Mouse (Mus musculus) kidney, postnatal 25 days (tissue): Measurements from ENCODE around the gene Serpina1a.
A peak's percentile ranks its signal among the peaks of the same experiment; 100 is the strongest.
"Not testable (repeated sequence)": the region's sequence is repeated elsewhere in the genome, so short reads cannot be mapped to it uniquely, and the experiment has no call there.

Experiments
- DNase-seq, 2 experiments: peaks; one replicate each; pipeline ENCODE4 v3.0.0; 2021; ENCODE audit warnings: mixed read lengths in 2 of 2

Serpina1a gene

GRCm38 (mm10) chr12:103863101-103863974 lies at the start of gene Serpina1a:
Gene Serpina1a (minus strand): TSS chr12:103863562.
- DNase-seq: not testable (repeated sequence)

- DNase-seq: peak; percentile 34 to 53
These were observed 45.8 kb upstream of the Serpina1a start for GRCm38 (mm10) chr12:103909181-103909580.

- DNase-seq: not testable (repeated sequence)
These were observed 44.4 kb upstream of the Serpina1a start for GRCm38 (mm10) chr12:103907746-103908145.

- DNase-seq: not testable (repeated sequence)
These were observed 41.5 kb upstream of the Serpina1a start, which contains the start of gene Serpina1c for GRCm38 (mm10) chr12:103904837-103905340. Gene Serpina1c (minus strand): TSS chr12:103904887.

GRCm38 (mm10) chr12:103901929-103902328 lies 38.6 kb upstream of the Serpina1a start:
- DNase-seq: not testable (repeated sequence)

- DNase-seq: not testable (repeated sequence)
These were observed 3.5 kb upstream of the Serpina1a start for GRCm38 (mm10) chr12:103866873-103867272.

- peak in 1 of 2 experiments; percentile 39 for DNase-seq
These were observed 2.4 kb downstream of the Serpina1a start for GRCm38 (mm10) chr12:103860976-103861375.

- peak in 1 of 2 experiments; percentile 55 for DNase-seq
These were observed 2.8 kb downstream of the Serpina1a start for GRCm38 (mm10) chr12:103860571-103860970.

- DNase-seq: not testable (repeated sequence)
These were observed 3.8 kb downstream of the Serpina1a start for GRCm38 (mm10) chr12:103859584-103859983.

GRCm38 (mm10) chr12:103853032-103853431 lies 10.3 kb downstream of the Serpina1a start:
- DNase-seq: not testable (repeated sequence)

GRCm38 (mm10) chr12:103830273-103830672 lies 33.1 kb downstream of the Serpina1a start, which contains the start of gene Serpina1b:
Gene Serpina1b (minus strand): TSS chr12:103830373.
- not testable (repeated sequence) for DNase-seq

GRCm38 (mm10) chr12:103827661-103828372 lies 35.5 kb downstream of the Serpina1a start:
- DNase-seq: not testable (repeated sequence)

- peak in 1 of 2 experiments; percentile 41 for DNase-seq
These were observed 39.5 kb downstream of the Serpina1a start for GRCm38 (mm10) chr12:103823826-103824225.
